ENCODE assay signal across 18 mouse cellular contexts in the genomic region with DNA sequence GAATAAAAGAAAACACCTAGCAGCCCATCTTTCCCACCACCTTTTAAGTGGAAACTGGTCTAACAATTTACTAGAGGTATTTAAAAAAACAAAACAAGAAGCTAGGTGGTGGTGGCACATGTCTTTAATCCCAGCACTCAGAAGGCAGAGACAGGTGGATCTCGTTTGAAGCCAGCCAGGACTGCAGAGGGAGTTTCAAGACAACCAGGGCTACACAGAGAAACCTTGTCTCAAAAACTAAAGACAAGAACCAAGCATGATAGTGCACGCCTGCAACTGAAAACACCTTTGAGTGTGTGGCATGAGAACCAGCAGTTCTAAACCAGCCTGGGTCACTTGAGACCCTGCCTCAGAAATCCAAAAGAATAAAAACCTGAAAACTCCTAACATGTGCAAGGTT. TPM values are rescaled to one million over a fixed set of nuclear protein-coding genes. Genes with fewer than 3 reads are reported as not detected.
A peak's percentile ranks its signal among the peaks of the same experiment; 100 is the strongest.
DNase-seq lines count a peak whose midpoint lies in the region; ATAC-seq lines count a peak whose summit lies in the region.
"Had no signal": no experiment of that assay in that cellular context is flagged by ENCODE, and none has a peak within 500 bp of the region (broad histone marks: within the 10 kb centered on the region; RNA-seq: fewer than 3 reads in every experiment).

No protein-coding gene starts in this region.

- ATAC-seq in midbrain, embryonic 11.5 days (ENCODE audit: low FRiP score), result no peak
- no peak for ATAC-seq in midbrain, embryonic 15.5 days (replicated peaks)
- no peak for ATAC-seq in granulocyte monocyte progenitor cell, adult 5-6 weeks (replicated peaks; ENCODE audit: poor library complexity, severe bottlenecking)
- ATAC-seq: forebrain, embryonic 13.5 days; forebrain, embryonic 15.5 days; forebrain, postnatal 0 days had no signal

- intact Hi-C loops in heart, postnatal 25 days (cut with DNase I), result no loop called here

- H3K79me2 ChIP-seq in macrophage (ENCODE audit: inconsistent target), result peaks cover 88% of the 10 kb centered on the region

- no peak overlapping the region for H3K9ac ChIP-seq in midbrain, embryonic 11.5 days (ENCODE audit: low read length)
- H3K9ac ChIP-seq in midbrain, embryonic 15.5 days, result no peak overlapping the region
- H3K9ac ChIP-seq: embryonic facial prominence, embryonic 12.5 days; forebrain, embryonic 13.5 days; forebrain, embryonic 15.5 days; forebrain, postnatal 0 days had no signal

- no peak overlapping the region for H3K4me2 ChIP-seq in midbrain, embryonic 11.5 days
- no peak overlapping the region for H3K4me2 ChIP-seq in midbrain, embryonic 15.5 days
- H3K4me2 ChIP-seq: embryonic facial prominence, embryonic 12.5 days; forebrain, embryonic 13.5 days; forebrain, embryonic 15.5 days had no signal

- no peak overlapping the region for H3K27ac ChIP-seq in midbrain, embryonic 11.5 days (ENCODE audit: low read depth, low read length)
- no peak overlapping the region for H3K27ac ChIP-seq in midbrain, embryonic 15.5 days
- H3K27ac ChIP-seq in macrophage, result 0 out of 2 replicates have a peak overlapping the region, but pooled peaks have one; percentile 99
- H3K27ac ChIP-seq: embryonic facial prominence, embryonic 10.5 days; embryonic facial prominence, embryonic 12.5 days; forebrain, embryonic 13.5 days; forebrain, embryonic 15.5 days had no signal

- DNase-seq in heart, adult 11 months, result peak; percentile 86
- DNase-seq in heart, postnatal 25 days (ENCODE audit: low spot score), result no peak
- peak; percentile 64 for DNase-seq in midbrain, embryonic 11.5 days (ENCODE audit: low spot score, missing footprints)
- DNase-seq: adrenal gland, adult 2 months; adrenal gland, postnatal 10 days; adrenal gland, postnatal 25 days; cerebellum, adult 11-12 months; cerebellum, adult 2 months; cerebellum, postnatal 10 days; cerebellum, postnatal 25 days; forebrain, postnatal 0 days had no signal

- 81% methylated on average over 2 of the region's 2 CpGs for WGBS in midbrain, embryonic 11.5 days
- WGBS in midbrain, embryonic 15.5 days, result 88% methylated on average over 2 of the region's 2 CpGs
- 92% methylated on average over 2 of the region's 2 CpGs for WGBS in macrophage (ENCODE audit: missing documents)

- H3K4me3 ChIP-seq in midbrain, embryonic 11.5 days (ENCODE audit: low read depth, low read length), result no peak overlapping the region
- H3K4me3 ChIP-seq in midbrain, embryonic 15.5 days, result no peak overlapping the region
- no peak overlapping the region for H3K4me3 ChIP-seq in macrophage (ENCODE audit: inconsistent target)
- H3K4me3 ChIP-seq: embryonic facial prominence, embryonic 10.5 days; embryonic facial prominence, embryonic 12.5 days; forebrain, embryonic 13.5 days; forebrain, embryonic 15.5 days had no signal

- H3K4me1 ChIP-seq in midbrain, embryonic 11.5 days (ENCODE audit: control insufficient read depth, insufficient read depth, low read length), result peaks cover 7% of the 10 kb centered on the region
- peaks cover 23% of the 10 kb centered on the region for H3K4me1 ChIP-seq in midbrain, embryonic 15.5 days

- H3K9me3 ChIP-seq in midbrain, embryonic 11.5 days (ENCODE audit: control insufficient read depth, low read length), result no peaks in the 10 kb centered on the region
- H3K9me3 ChIP-seq in midbrain, embryonic 15.5 days, result no peaks in the 10 kb centered on the region
- H3K9me3 ChIP-seq: embryonic facial prominence, embryonic 10.5 days; embryonic facial prominence, embryonic 12.5 days; forebrain, embryonic 13.5 days; forebrain, embryonic 15.5 days had no signal

- no peaks in the 10 kb centered on the region for H3K27me3 ChIP-seq in midbrain, embryonic 11.5 days (ENCODE audit: control insufficient read depth, insufficient read depth, low read length)
- no peaks in the 10 kb centered on the region for H3K27me3 ChIP-seq in midbrain, embryonic 15.5 days (replicated peaks)
- H3K27me3 ChIP-seq: embryonic facial prominence, embryonic 12.5 days; forebrain, embryonic 13.5 days; forebrain, embryonic 15.5 days had no signal

- H3K36me3 ChIP-seq in midbrain, embryonic 11.5 days (ENCODE audit: control insufficient read depth, insufficient read depth, low read length), result no peaks in the 10 kb centered on the region
- H3K36me3 ChIP-seq in midbrain, embryonic 15.5 days (replicated peaks), result no peaks in the 10 kb centered on the region
- H3K36me3 ChIP-seq in macrophage (ENCODE audit: inconsistent target), result no peaks in the 10 kb centered on the region; the same call in 1 of the 2 replicates
- H3K36me3 ChIP-seq: embryonic facial prominence, embryonic 10.5 days; embryonic facial prominence, embryonic 12.5 days; forebrain, embryonic 15.5 days had no signal

RNA-seq across cellular contexts. Expression of a gene that starts 4.1 kb away (rescaled TPM):
- total RNA-seq in heart, postnatal 25 days (2021), result 10 to 100 TPM; 13.7 to 15.6 TPM
- 4.9 and 5.5 TPM in 2 replicates for polyA plus RNA-seq in midbrain, embryonic 11.5 days (2014; fragmentation: Nextera tagmentation; extraction: Ambion mirVana)
- 10.0 and 10.4 TPM in 2 replicates for polyA plus RNA-seq in midbrain, embryonic 15.5 days (2015; fragmentation: Nextera tagmentation; extraction: Ambion mirVana)
- 1,000 to 10,000 TPM in 9 of 26 experiments, 100 to 1,000 TPM in 17; 297 to 1,489 (median 906) TPM for total RNA-seq in macrophage (2018; cell fraction: chromatin; rRNA removed)
- 100 to 1,000 TPM; 110 to 449 (median 248) TPM for total RNA-seq in macrophage (2018; cell fraction: cytosol; rRNA removed)
- 1,000 to 10,000 TPM in 1 of 26 experiments, 100 to 1,000 TPM in 25; 324 to 1,078 (median 679) TPM for total RNA-seq in macrophage (2018; cell fraction: nucleus; rRNA removed)
- polyA plus RNA-seq in macrophage (2018), result 87.1 to 150 TPM (median 126 TPM) in 3 replicates
- 13.1 and 13.2 TPM in 2 replicates for total RNA-seq in granulocyte monocyte progenitor cell, adult 5-6 weeks (2014; fragmentation: Nextera tagmentation)
- total RNA-seq in granulocyte monocyte progenitor cell, adult 5-6 weeks (2017), result 6.3 TPM in 2 replicates

RNA-seq across cellular contexts. Expression of a gene that starts 27.6 kb away (rescaled TPM):
- total RNA-seq in heart, postnatal 25 days (2021), result 10 to 100 TPM; 39.2 to 41.7 TPM
- 207 and 233 TPM in 2 replicates for polyA plus RNA-seq in midbrain, embryonic 11.5 days (2014; fragmentation: Nextera tagmentation; extraction: Ambion mirVana)
- polyA plus RNA-seq in midbrain, embryonic 15.5 days (2015; fragmentation: Nextera tagmentation; extraction: Ambion mirVana), result 139 and 141 TPM in 2 replicates
- 100 to 1,000 TPM in 9 of 26 experiments, 10 to 100 TPM in 17; 63.0 to 144 (median 94.2) TPM for total RNA-seq in macrophage (2018; cell fraction: chromatin; rRNA removed)
- total RNA-seq in macrophage (2018; cell fraction: cytosol; rRNA removed), result 10 to 100 TPM in 21 of 26 experiments, 1 to 10 TPM in 5; 7.4 to 21.1 (median 14.3) TPM
- total RNA-seq in macrophage (2018; cell fraction: nucleus; rRNA removed), result 100 to 1,000 TPM in 5 of 26 experiments, 10 to 100 TPM in 21; 31.0 to 137 (median 61.1) TPM
- polyA plus RNA-seq in macrophage (2018), result 25.8 to 37.9 TPM (median 37.4 TPM) in 3 replicates
- total RNA-seq in granulocyte monocyte progenitor cell, adult 5-6 weeks (2014; fragmentation: Nextera tagmentation), result 131 and 212 TPM in 2 replicates
- total RNA-seq in granulocyte monocyte progenitor cell, adult 5-6 weeks (2017), result 358 and 378 TPM in 2 replicates
